ENCODE assay signal across 11 mouse cellular contexts in the genomic region with DNA sequence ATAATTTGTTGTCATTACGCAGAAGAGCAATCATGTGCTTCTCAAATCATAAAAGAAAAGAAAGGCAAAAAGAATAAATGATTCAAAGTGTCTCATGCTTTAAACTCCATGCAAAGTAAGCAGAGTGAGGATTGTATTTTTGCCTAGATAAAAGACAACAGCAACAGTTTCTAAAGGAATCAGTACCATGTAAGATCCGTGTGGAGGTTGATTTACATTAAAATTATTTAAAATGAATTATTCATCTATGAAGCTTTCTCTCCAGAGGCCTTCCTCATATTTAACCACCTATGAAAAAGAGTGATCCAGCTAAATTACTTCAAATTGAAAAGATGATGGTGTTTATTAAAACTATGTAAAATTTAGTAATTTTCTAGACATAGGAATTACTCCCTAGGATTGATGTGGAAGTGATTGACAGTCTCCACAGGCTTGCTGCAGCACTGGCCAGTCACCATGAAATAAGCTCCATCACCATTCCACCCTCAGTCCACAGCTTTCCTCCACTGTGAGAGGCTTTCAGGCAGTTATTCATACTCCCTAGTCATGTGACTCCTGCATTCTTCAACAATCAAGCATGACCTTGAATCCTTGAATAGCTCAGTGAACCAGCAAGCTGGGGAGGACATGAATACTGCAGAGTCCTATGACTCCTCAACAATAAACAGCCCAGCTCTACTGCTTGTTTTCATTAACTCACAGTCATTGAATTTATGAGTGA.
DNase-seq lines count a peak whose midpoint lies in the region; ATAC-seq lines count a peak whose summit lies in the region.
"Had no signal": no experiment of that assay in that cellular context is flagged by ENCODE, and none has a peak within 500 bp of the region (broad histone marks: within the 10 kb centered on the region; RNA-seq: fewer than 3 reads in every experiment).

No protein-coding gene starts in this region.

- H3K36me3 ChIP-seq in neural tube, embryonic 11.5 days (ENCODE audit: control insufficient read depth, insufficient read depth, low read length) = no peaks in the 10 kb centered on the region
- H3K36me3 ChIP-seq in hindbrain, embryonic 14.5 days (replicated peaks; ENCODE audit: control insufficient read depth, insufficient read depth) = no peaks in the 10 kb centered on the region
- no peaks in the 10 kb centered on the region for H3K36me3 ChIP-seq in intestine, embryonic 16.5 days (ENCODE audit: control insufficient read depth, insufficient read depth, low read length)
- H3K36me3 ChIP-seq: heart, embryonic 10.5 days; liver, embryonic 15.5 days had no signal

- 83% methylated on average over 2 of the region's 2 CpGs for WGBS in neural tube, embryonic 11.5 days
- WGBS in hindbrain, embryonic 14.5 days = 48% methylated on average over 2 of the region's 2 CpGs
- 88% methylated on average over 2 of the region's 2 CpGs for WGBS in intestine, embryonic 16.5 days

- H3K4me2 ChIP-seq in neural tube, embryonic 11.5 days (ENCODE audit: low read depth) = no peak overlapping the region
- H3K4me2 ChIP-seq in hindbrain, embryonic 14.5 days (replicated peaks) = no peak overlapping the region
- no peak overlapping the region for H3K4me2 ChIP-seq in intestine, embryonic 16.5 days (ENCODE audit: low read depth, low read length)
- H3K4me2 ChIP-seq: liver, embryonic 15.5 days had no signal

- H3K27me3 ChIP-seq in neural tube, embryonic 11.5 days (ENCODE audit: control insufficient read depth, insufficient read depth, low read length) = no peaks in the 10 kb centered on the region
- no peaks in the 10 kb centered on the region for H3K27me3 ChIP-seq in hindbrain, embryonic 14.5 days (ENCODE audit: control insufficient read depth, insufficient read depth, low read length)
- H3K27me3 ChIP-seq in intestine, embryonic 16.5 days (replicated peaks; ENCODE audit: control insufficient read depth, insufficient read depth, low read length) = no peaks in the 10 kb centered on the region
- H3K27me3 ChIP-seq: liver, embryonic 15.5 days had no signal

- H3K4me3 ChIP-seq in neural tube, embryonic 11.5 days (ENCODE audit: low read depth, low read length) = no peak overlapping the region
- no peak overlapping the region for H3K4me3 ChIP-seq in hindbrain, embryonic 14.5 days (replicated peaks; ENCODE audit: low read length)
- H3K4me3 ChIP-seq in intestine, embryonic 16.5 days (ENCODE audit: low read length) = no peak overlapping the region
- H3K4me3 ChIP-seq: heart, embryonic 10.5 days; liver, embryonic 15.5 days had no signal

- H3K27ac ChIP-seq in neural tube, embryonic 11.5 days (ENCODE audit: low read depth, low read length) = no peak overlapping the region
- H3K27ac ChIP-seq in hindbrain, embryonic 14.5 days = no peak overlapping the region
- H3K27ac ChIP-seq in intestine, embryonic 16.5 days (ENCODE audit: low read length) = no peak overlapping the region
- H3K27ac ChIP-seq: heart, embryonic 10.5 days; liver, embryonic 15.5 days had no signal

- ATAC-seq in neural tube, embryonic 11.5 days (ENCODE audit: insufficient read depth, low FRiP score, low TSS enrichment) = peak; percentile 73
- ATAC-seq in hindbrain, embryonic 14.5 days (ENCODE audit: low FRiP score) = peak; percentile 82; the same call in 1 of the 2 replicates
- ATAC-seq in intestine, embryonic 16.5 days = no peak
- ATAC-seq: CD4-positive, CD25-positive, alpha-beta regulatory T cell, adult 4 months; intestine, postnatal 0 days had no signal

- no peaks in the 10 kb centered on the region for H3K4me1 ChIP-seq in neural tube, embryonic 11.5 days (ENCODE audit: control insufficient read depth, insufficient read depth, low read length)
- 0 out of 2 replicates have a peak, but pooled peaks cover 4% of the 10 kb centered on the region for H3K4me1 ChIP-seq in hindbrain, embryonic 14.5 days (replicated peaks; ENCODE audit: control insufficient read depth, insufficient read depth, low read length)
- no peaks in the 10 kb centered on the region for H3K4me1 ChIP-seq in intestine, embryonic 16.5 days (ENCODE audit: control insufficient read depth, insufficient read depth, low read length)
- H3K4me1 ChIP-seq: heart, embryonic 10.5 days; liver, embryonic 15.5 days had no signal

- H3K9ac ChIP-seq in neural tube, embryonic 11.5 days (ENCODE audit: low read length) = no peak overlapping the region
- no peak overlapping the region for H3K9ac ChIP-seq in hindbrain, embryonic 14.5 days
- no peak overlapping the region for H3K9ac ChIP-seq in intestine, embryonic 16.5 days (ENCODE audit: low read depth, low read length)
- H3K9ac ChIP-seq: liver, embryonic 15.5 days had no signal

- DNase-seq in neural tube, embryonic 11.5 days (ENCODE audit: low spot score) = no peak
- DNase-seq in neural tube, embryonic 10.5 days (ENCODE audit: extremely low spot score, low spot score) = no peak
- DNase-seq in hindbrain, embryonic 14.5 days (ENCODE audit: low spot score) = no peak
- peak; percentile 27 for DNase-seq in kidney, postnatal 14 days
- no peak for DNase-seq in urinary bladder, postnatal 36 days (ENCODE audit: low spot score in 2 of 2)
- no peak for DNase-seq in cerebellum, adult 9-10 months

- H3K9me3 ChIP-seq in neural tube, embryonic 11.5 days (ENCODE audit: control insufficient read depth, low read length) = no peaks in the 10 kb centered on the region
- H3K9me3 ChIP-seq in hindbrain, embryonic 14.5 days (ENCODE audit: control insufficient read depth, low read length) = no peaks in the 10 kb centered on the region
- H3K9me3 ChIP-seq in intestine, embryonic 16.5 days (ENCODE audit: control insufficient read depth, low read length) = no peaks in the 10 kb centered on the region
- H3K9me3 ChIP-seq: heart, embryonic 10.5 days; liver, embryonic 15.5 days had no signal
